Mouse (Mus musculus): ENCODE measurements at regions not wholly inside any gene's neighbourhood (a gene's known extent, or its start where the extent isn't known, plus 50 kb on each side); places are given as distances from the start of the nearest gene placed in this dataset.

GRCm38 (mm10) chr11:21024521-21024920, 66.6 kb upstream of the Peli1 start:
- no peak for ATAC-seq (ENCODE audit: low read depth)
- H3K4me1 ChIP-seq (ENCODE audit: control insufficient read depth, low read depth, low read length) = no peaks in the 10 kb centered on the region
- 21% methylated on average over 2 of the region's 2 CpGs for WGBS (ENCODE audit: insufficient replicate concordance)

GRCm38 (mm10) chr11:21027299-21027698, 63.8 kb upstream of the Peli1 start:
- Histone ChIP-seq H3K4me1 (ENCODE audit: control insufficient read depth, low read depth, low read length) (no peaks in the 10 kb centered on the region), H3K36me3 (ENCODE audit: control insufficient read depth, insufficient read depth) (no peaks in the 10 kb centered on the region), H3K9me3 (replicated peaks; ENCODE audit: control insufficient read depth, low read length) (no peaks in the 10 kb centered on the region), H3K27me3 (ENCODE audit: control insufficient read depth, insufficient read depth, low read depth, low read length) (no peaks in the 10 kb centered on the region), H3K4me3 (ENCODE audit: low read depth, low read length) (no peak overlapping the region), H3K9ac (ENCODE audit: low read depth, low read length) (no peak overlapping the region), H3K27ac (ENCODE audit: low read length) (no peak overlapping the region), H3K4me2 (ENCODE audit: low read depth, low read length) (no peak overlapping the region)
- 59% methylated on average over 4 of the region's 4 CpGs for WGBS (ENCODE audit: insufficient replicate concordance)
- ATAC-seq (ENCODE audit: low read depth) = no peak

More at GRCm38 (mm10) chr11:21024521-21024920, 66.6 kb upstream of the Peli1 start:
- no peak overlapping the region for H3K9ac ChIP-seq (ENCODE audit: low read depth, low read length)
- no peak overlapping the region for H3K4me2 ChIP-seq (ENCODE audit: low read depth, low read length)
- no peaks in the 10 kb centered on the region for H3K9me3 ChIP-seq (replicated peaks; ENCODE audit: control insufficient read depth, low read length)
- H3K36me3 ChIP-seq (ENCODE audit: control insufficient read depth, insufficient read depth) = no peaks in the 10 kb centered on the region
- no peaks in the 10 kb centered on the region for H3K27me3 ChIP-seq (ENCODE audit: control insufficient read depth, insufficient read depth, low read depth, low read length)
- no peak overlapping the region for H3K4me3 ChIP-seq (ENCODE audit: low read depth, low read length)
- no peak overlapping the region for H3K27ac ChIP-seq (ENCODE audit: low read length)

- H3K4me3 ChIP-seq (ENCODE audit: low read depth, low read length) = no peak overlapping the region
- H3K9me3 ChIP-seq (replicated peaks; ENCODE audit: control insufficient read depth, low read length) = no peaks in the 10 kb centered on the region
- H3K27me3 ChIP-seq (ENCODE audit: control insufficient read depth, insufficient read depth, low read depth, low read length) = no peaks in the 10 kb centered on the region
- WGBS (ENCODE audit: insufficient replicate concordance) = 80% methylated on average over 6 of the region's 6 CpGs
- no peak overlapping the region for H3K4me2 ChIP-seq (ENCODE audit: low read depth, low read length)
- no peak for ATAC-seq (ENCODE audit: low read depth)
- no peaks in the 10 kb centered on the region for H3K4me1 ChIP-seq (ENCODE audit: control insufficient read depth, low read depth, low read length)
- H3K9ac ChIP-seq (ENCODE audit: low read depth, low read length) = no peak overlapping the region
- H3K36me3 ChIP-seq (ENCODE audit: control insufficient read depth, insufficient read depth) = no peaks in the 10 kb centered on the region
- no peak overlapping the region for H3K27ac ChIP-seq (ENCODE audit: low read length)
These were observed 60.7 kb upstream of the Peli1 start for GRCm38 (mm10) chr11:21030362-21030761.

GRCm38 (mm10) chr11:21031816-21032215, 59.3 kb upstream of the Peli1 start:
- Histone ChIP-seq H3K36me3 (ENCODE audit: control insufficient read depth, insufficient read depth) (no peaks in the 10 kb centered on the region), H3K4me3 (ENCODE audit: low read depth, low read length) (no peak overlapping the region), H3K27ac (ENCODE audit: low read length) (no peak overlapping the region), H3K4me1 (ENCODE audit: control insufficient read depth, low read depth, low read length) (no peaks in the 10 kb centered on the region), H3K27me3 (ENCODE audit: control insufficient read depth, insufficient read depth, low read depth, low read length) (no peaks in the 10 kb centered on the region), H3K9me3 (replicated peaks; ENCODE audit: control insufficient read depth, low read length) (no peaks in the 10 kb centered on the region), H3K9ac (ENCODE audit: low read depth, low read length) (no peak overlapping the region), H3K4me2 (ENCODE audit: low read depth, low read length) (no peak overlapping the region)
- ATAC-seq (ENCODE audit: low read depth) = no peak
- WGBS (ENCODE audit: insufficient replicate concordance) = 62% methylated on average over 2 of the region's 2 CpGs

- Histone ChIP-seq H3K4me1 (ENCODE audit: control insufficient read depth, low read depth, low read length) (no peaks in the 10 kb centered on the region), H3K36me3 (ENCODE audit: control insufficient read depth, insufficient read depth) (no peaks in the 10 kb centered on the region), H3K9me3 (replicated peaks; ENCODE audit: control insufficient read depth, low read length) (no peaks in the 10 kb centered on the region), H3K4me2 (ENCODE audit: low read depth, low read length) (no peak overlapping the region), H3K27me3 (ENCODE audit: control insufficient read depth, insufficient read depth, low read depth, low read length) (no peaks in the 10 kb centered on the region), H3K4me3 (ENCODE audit: low read depth, low read length) (no peak overlapping the region), H3K9ac (ENCODE audit: low read depth, low read length) (no peak overlapping the region), H3K27ac (ENCODE audit: low read length) (no peak overlapping the region)
- WGBS (ENCODE audit: insufficient replicate concordance) = 73% methylated on average over 14 of the region's 14 CpGs
- ATAC-seq (ENCODE audit: low read depth) = no peak
These were observed 57.8 kb upstream of the Peli1 start for GRCm38 (mm10) chr11:21033234-21033822.

GRCm38 (mm10) chr11:21033823-21034401, 57.2 kb upstream of the Peli1 start:
- no peak overlapping the region for H3K4me3 ChIP-seq (ENCODE audit: low read depth, low read length)
- H3K36me3 ChIP-seq (ENCODE audit: control insufficient read depth, insufficient read depth) = no peaks in the 10 kb centered on the region
- 22% methylated on average over 11 of the region's 11 CpGs for WGBS (ENCODE audit: insufficient replicate concordance)
- no peak for ATAC-seq (ENCODE audit: low read depth)
- H3K27ac ChIP-seq (ENCODE audit: low read length) = no peak overlapping the region
- no peak overlapping the region for H3K4me2 ChIP-seq (ENCODE audit: low read depth, low read length)
- H3K9ac ChIP-seq (ENCODE audit: low read depth, low read length) = no peak overlapping the region
- no peaks in the 10 kb centered on the region for H3K9me3 ChIP-seq (replicated peaks; ENCODE audit: control insufficient read depth, low read length)
- no peaks in the 10 kb centered on the region for H3K4me1 ChIP-seq (ENCODE audit: control insufficient read depth, low read depth, low read length)
- no peaks in the 10 kb centered on the region for H3K27me3 ChIP-seq (ENCODE audit: control insufficient read depth, insufficient read depth, low read depth, low read length)

GRCm38 (mm10) chr11:21036161-21036916, 54.8 kb upstream of the Peli1 start:
- Histone ChIP-seq H3K36me3 (ENCODE audit: control insufficient read depth, insufficient read depth) (no peaks in the 10 kb centered on the region), H3K27me3 (ENCODE audit: control insufficient read depth, insufficient read depth, low read depth, low read length) (no peaks in the 10 kb centered on the region), H3K4me2 (ENCODE audit: low read depth, low read length) (no peak overlapping the region), H3K9ac (ENCODE audit: low read depth, low read length) (no peak overlapping the region), H3K4me1 (ENCODE audit: control insufficient read depth, low read depth, low read length) (no peaks in the 10 kb centered on the region), H3K9me3 (replicated peaks; ENCODE audit: control insufficient read depth, low read length) (no peaks in the 10 kb centered on the region), H3K27ac (ENCODE audit: low read length) (no peak overlapping the region), H3K4me3 (ENCODE audit: low read depth, low read length) (no peak overlapping the region)
- ATAC-seq (ENCODE audit: low read depth) = no peak
- 60% methylated on average over 7 of the region's 7 CpGs for WGBS (ENCODE audit: insufficient replicate concordance)

GRCm38 (mm10) chr11:21037267-21037906, 53.7 kb upstream of the Peli1 start:
- ATAC-seq (ENCODE audit: low read depth) = no peak
- no peak overlapping the region for H3K4me3 ChIP-seq (ENCODE audit: low read depth, low read length)
- no peak overlapping the region for H3K9ac ChIP-seq (ENCODE audit: low read depth, low read length)
- H3K36me3 ChIP-seq (ENCODE audit: control insufficient read depth, insufficient read depth) = no peaks in the 10 kb centered on the region
- H3K27me3 ChIP-seq (ENCODE audit: control insufficient read depth, insufficient read depth, low read depth, low read length) = no peaks in the 10 kb centered on the region
- no peak overlapping the region for H3K4me2 ChIP-seq (ENCODE audit: low read depth, low read length)
- H3K9me3 ChIP-seq (replicated peaks; ENCODE audit: control insufficient read depth, low read length) = no peaks in the 10 kb centered on the region
- H3K4me1 ChIP-seq (ENCODE audit: control insufficient read depth, low read depth, low read length) = no peaks in the 10 kb centered on the region
- 69% methylated on average over 6 of the region's 6 CpGs for WGBS (ENCODE audit: insufficient replicate concordance)
- no peak overlapping the region for H3K27ac ChIP-seq (ENCODE audit: low read length)

GRCm38 (mm10) chr11:21041201-21041600, 49.9 kb upstream of the Peli1 start:
- H3K4me2 ChIP-seq (ENCODE audit: low read depth, low read length) = no peak overlapping the region
- WGBS (ENCODE audit: insufficient replicate concordance) = 66% methylated on average over 5 of the region's 5 CpGs
- H3K4me3 ChIP-seq (ENCODE audit: low read depth, low read length) = no peak overlapping the region

More at GRCm38 (mm10) chr11:21041201-21041600, 49.9 kb upstream of the Peli1 start:
- Histone ChIP-seq H3K27me3 (ENCODE audit: control insufficient read depth, insufficient read depth, low read depth, low read length) (no peaks in the 10 kb centered on the region), H3K27ac (ENCODE audit: low read length) (no peak overlapping the region), H3K4me1 (ENCODE audit: control insufficient read depth, low read depth, low read length) (no peaks in the 10 kb centered on the region), H3K9me3 (replicated peaks; ENCODE audit: control insufficient read depth, low read length) (no peaks in the 10 kb centered on the region), H3K36me3 (ENCODE audit: control insufficient read depth, insufficient read depth) (no peaks in the 10 kb centered on the region), H3K9ac (ENCODE audit: low read depth, low read length) (no peak overlapping the region)
- ATAC-seq (ENCODE audit: low read depth) = no peak
